In genomic region chr6:119108466-119109394, GRCm38 (mm10) we compare ENCODE assay signal across 8 mouse cellular contexts.
A peak's percentile ranks its signal among the peaks of the same experiment; 100 is the strongest.
DNase-seq lines count a peak whose midpoint lies in the region; ATAC-seq and TF ChIP-seq lines count a peak whose summit lies in the region.

No protein-coding gene starts in this region.

- peak; percentile 82 for DNase-seq in 3T3-L1 (ENCODE audit: low read depth, low spot score)
- DNase-seq in adrenal gland, postnatal 25 days, result peak; percentile 78
- peak; percentile 42 for DNase-seq in heart, adult 8-10 months (ENCODE audit: low spot score)
- DNase-seq in kidney, adult 11 months, result peak; percentile 19
- DNase-seq in limb, embryonic 10.5 days (ENCODE audit: low spot score), result peak; percentile 77
- DNase-seq in midbrain, embryonic 10.5 days (ENCODE audit: low spot score), result peak; percentile 73

- peak overlapping the region; percentile 92 for H3K4me2 ChIP-seq in embryonic facial prominence, embryonic 12.5 days (replicated peaks)

- H3K9ac ChIP-seq in embryonic facial prominence, embryonic 12.5 days, result peak overlapping the region; percentile 78

- TF ChIP-seq CTCF in small intestine, adult 2 months (IDR thresholded peaks at IDR 0.05; ENCODE audit: extremely low read depth, insufficient read length, insufficient replicate concordance, low read depth, low read length), result peak; percentile 39; the same call in 1 of the 2 replicates

- peaks cover 8% of the 10 kb centered on the region for H3K27me3 ChIP-seq in embryonic facial prominence, embryonic 12.5 days
- peaks cover 39% of the 10 kb centered on the region for H3K27me3 ChIP-seq in limb, embryonic 10.5 days (ENCODE audit: low read depth, poor library complexity, severe bottlenecking)
- H3K27me3 ChIP-seq in midbrain, embryonic 10.5 days (ENCODE audit: low read depth, poor library complexity, severe bottlenecking), result peaks cover 66% of the 10 kb centered on the region
- peaks cover 28% of the 10 kb centered on the region for H3K27me3 ChIP-seq in small intestine, adult 2 months (ENCODE audit: control insufficient read depth, insufficient read depth, low read length)

- no peaks in the 10 kb centered on the region for H3K9me3 ChIP-seq in embryonic facial prominence, embryonic 12.5 days
- H3K9me3 ChIP-seq in limb, embryonic 10.5 days (replicated peaks), result no peaks in the 10 kb centered on the region
- no peaks in the 10 kb centered on the region for H3K9me3 ChIP-seq in midbrain, embryonic 10.5 days (replicated peaks)

- under 1% methylated on average over 51 of the region's 93 CpGs for WGBS in embryonic facial prominence, embryonic 12.5 days
- 2% methylated on average over 80 of the region's 93 CpGs for WGBS in limb, embryonic 10.5 days
- under 1% methylated on average over 78 of the region's 93 CpGs for WGBS in midbrain, embryonic 10.5 days
- WGBS in small intestine, adult 2 months, result under 1% methylated on average over 72 of the region's 93 CpGs

- peak; percentile 70 for ATAC-seq in embryonic facial prominence, embryonic 12.5 days (ENCODE audit: insufficient number of reproducible peaks, insufficient read depth, low FRiP score, low TSS enrichment)

- peak overlapping the region; percentile 94 for H3K27ac ChIP-seq in embryonic facial prominence, embryonic 12.5 days
- H3K27ac ChIP-seq in limb, embryonic 10.5 days, result peak overlapping the region; percentile 95
- H3K27ac ChIP-seq in midbrain, embryonic 10.5 days (replicated peaks), result peak overlapping the region; percentile 86
- H3K27ac ChIP-seq in small intestine, adult 2 months (ENCODE audit: insufficient read depth, low read depth, low read length), result no peak overlapping the region

- TF ChIP-seq POLR2A in small intestine, adult 2 months (IDR thresholded peaks at IDR 0.05; ENCODE audit: low read depth, low read length), result no peak

- H3K4me3 ChIP-seq in embryonic facial prominence, embryonic 12.5 days, result peak overlapping the region; percentile 70
- H3K4me3 ChIP-seq in limb, embryonic 10.5 days, result peak overlapping the region; percentile 65
- peak overlapping the region; percentile 67 for H3K4me3 ChIP-seq in midbrain, embryonic 10.5 days
- peak overlapping the region; percentile 70 for H3K4me3 ChIP-seq in small intestine, adult 2 months (ENCODE audit: low read depth, low read length)

- peaks cover 18% of the 10 kb centered on the region for H3K4me1 ChIP-seq in embryonic facial prominence, embryonic 12.5 days
- H3K4me1 ChIP-seq in limb, embryonic 10.5 days, result peaks cover 47% of the 10 kb centered on the region
- peaks cover 31% of the 10 kb centered on the region for H3K4me1 ChIP-seq in midbrain, embryonic 10.5 days
- H3K4me1 ChIP-seq in small intestine, adult 2 months (ENCODE audit: control insufficient read depth, insufficient read depth, insufficient read length, low read length), result peaks cover 4% of the 10 kb centered on the region

- H3K36me3 ChIP-seq in embryonic facial prominence, embryonic 12.5 days, result no peaks in the 10 kb centered on the region
- H3K36me3 ChIP-seq in limb, embryonic 10.5 days, result no peaks in the 10 kb centered on the region
- no peaks in the 10 kb centered on the region for H3K36me3 ChIP-seq in midbrain, embryonic 10.5 days
- H3K36me3 ChIP-seq in small intestine, adult 2 months (ENCODE audit: control insufficient read depth, insufficient read depth, low read length), result no peaks in the 10 kb centered on the region

Comparison
In these comparisons a context has a peak if more than half of its experiments do, and no peak if none do; other contexts are left out.
1. DNase-seq: peak in every context shown above with its lines; median percentile 82 in 3T3-L1; 78 in adrenal gland, postnatal 25 days; 77 in limb, embryonic 10.5 days; 73 in midbrain, embryonic 10.5 days; 42 in heart, adult 8-10 months; 19 in kidney, adult 11 months.